Mouse (Mus musculus) cortical plate, adult 2 months (tissue): ENCODE measurements around the gene Srsf1.

ENCODE experiments used
- CTCF ChIP-seq: fragments of 200-500 bp; IDR thresholded peaks from 2 replicates; pipeline ENCODE4 v1.5.1; 2011; ENCODE audit warnings: mild to moderate bottlenecking, control low read depth, low read length; ENCODE audit not compliant: insufficient read depth; ENCODE audit errors: extremely low read depth
- POLR2A ChIP-seq: fragments of 200-500 bp; IDR thresholded peaks from 2 replicates; pipeline ENCODE4 v1.6.1; 2011; ENCODE audit warnings: mild to moderate bottlenecking, low read length, control low read depth; ENCODE audit not compliant: insufficient read depth; ENCODE audit errors: extremely low read depth

DNA sequence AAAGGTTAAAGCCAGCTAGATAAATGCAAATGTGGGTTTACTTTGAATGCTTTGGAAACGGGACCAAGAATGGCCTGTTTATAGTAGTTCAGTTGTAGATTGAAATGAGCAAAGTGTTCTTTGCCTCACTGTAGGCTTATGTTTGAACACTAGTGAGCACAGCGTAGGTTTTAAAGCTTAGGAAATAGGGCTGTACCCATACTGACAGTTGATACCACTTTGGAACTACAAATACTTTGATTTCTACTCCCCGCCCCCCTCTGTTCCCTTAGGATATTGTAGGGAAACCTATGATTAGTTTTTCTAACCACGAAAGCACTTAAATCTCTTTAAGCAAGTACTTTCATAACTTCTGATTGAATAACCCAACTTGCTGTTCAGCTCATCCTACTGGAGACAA, 5.5 kb downstream of the Srsf1 start:
- TF ChIP-seq CTCF, result no peak
- no peak for TF ChIP-seq POLR2A
